Mouse (Mus musculus) left cerebral cortex, adult 11 months (tissue): ENCODE results near the gene Zfp715.
"Not testable (repeated sequence)": the region's sequence is repeated elsewhere in the genome, so short reads cannot be mapped to it uniquely, and the experiment has no call there.

Experiments
- DNase-seq: peaks from one replicate; pipeline ENCODE4 v3.0.0; 2022; ENCODE audit warnings: low spot score

Gene Zfp715

GRCm38 (mm10) chr7:43313013-43313428 lies at the start of gene Zfp715:
Gene Zfp715, minus strand, starts transcription at chr7:43313294.
- peak; percentile 92 for DNase-seq

GRCm38 (mm10) chr7:43362021-43362420 lies 48.9 kb upstream of the Zfp715 start:
- DNase-seq, result no peak

DNA sequence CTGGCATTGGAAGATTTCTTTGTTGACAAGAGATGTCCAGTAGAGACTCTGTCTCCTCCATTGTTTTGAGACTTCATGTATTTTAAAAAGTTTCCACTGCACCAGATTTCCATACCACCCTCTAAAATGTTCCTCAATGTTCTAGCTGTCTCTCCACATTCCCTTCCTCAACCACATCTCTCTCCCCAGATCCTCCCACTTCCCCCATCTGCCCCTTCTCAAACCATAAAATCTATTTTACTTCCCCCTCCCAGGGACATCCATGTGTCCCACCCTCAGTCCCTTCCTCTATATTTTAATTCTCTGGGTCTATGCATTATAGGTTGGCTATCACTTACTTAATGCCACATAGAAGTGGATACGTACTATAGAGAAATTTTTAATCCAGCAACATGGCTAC lies 48.3 kb upstream of the Zfp715 start:
- no peak for DNase-seq

DNA sequence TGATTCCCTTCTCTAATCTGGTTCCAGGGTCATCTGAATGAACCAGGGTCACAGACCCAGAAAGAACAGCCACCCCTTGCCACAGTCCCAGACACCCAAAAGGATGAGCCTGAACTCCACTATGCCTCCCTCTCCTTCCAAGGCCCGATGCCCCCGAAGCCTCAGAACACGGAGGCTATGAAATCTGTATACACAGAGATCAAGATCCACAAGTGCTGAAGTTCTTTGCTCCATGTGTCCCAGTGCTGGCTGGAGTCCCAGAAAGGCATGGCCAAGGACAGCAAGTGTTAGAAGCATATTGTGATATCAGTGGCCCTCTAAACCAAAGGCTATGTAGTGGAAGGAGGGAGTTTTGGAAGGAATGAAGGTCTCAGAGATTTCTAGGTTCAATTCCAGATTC lies 45.5 kb upstream of the Zfp715 start:
- DNase-seq, result no peak

- DNase-seq, result no peak
Observed at GRCm38 (mm10) chr7:43354893-43355835, 42.1 kb upstream of the Zfp715 start.

GRCm38 (mm10) chr7:43353758-43354157 lies 40.7 kb upstream of the Zfp715 start:
- no peak for DNase-seq

DNA sequence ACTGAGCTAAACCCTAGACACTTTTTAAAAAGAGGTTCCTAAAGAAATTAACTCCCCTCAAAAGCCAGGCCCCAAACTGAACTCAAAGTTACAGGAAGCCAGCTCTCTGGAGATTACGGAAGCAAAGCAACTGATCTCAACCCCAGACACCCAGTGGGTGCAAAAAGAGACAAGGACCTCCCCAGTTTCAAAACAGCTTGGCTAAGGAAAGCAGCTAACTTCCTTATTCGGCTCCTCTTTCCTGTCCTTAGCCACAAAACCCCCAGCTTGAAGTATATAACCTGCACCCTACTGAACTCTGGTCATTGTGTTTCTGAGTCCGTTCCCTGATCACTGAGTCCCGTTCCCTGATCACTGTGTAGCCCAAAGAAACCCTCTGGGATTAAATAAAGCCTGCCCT lies 40.0 kb upstream of the Zfp715 start:
- DNase-seq, result peak; percentile 9

DNA sequence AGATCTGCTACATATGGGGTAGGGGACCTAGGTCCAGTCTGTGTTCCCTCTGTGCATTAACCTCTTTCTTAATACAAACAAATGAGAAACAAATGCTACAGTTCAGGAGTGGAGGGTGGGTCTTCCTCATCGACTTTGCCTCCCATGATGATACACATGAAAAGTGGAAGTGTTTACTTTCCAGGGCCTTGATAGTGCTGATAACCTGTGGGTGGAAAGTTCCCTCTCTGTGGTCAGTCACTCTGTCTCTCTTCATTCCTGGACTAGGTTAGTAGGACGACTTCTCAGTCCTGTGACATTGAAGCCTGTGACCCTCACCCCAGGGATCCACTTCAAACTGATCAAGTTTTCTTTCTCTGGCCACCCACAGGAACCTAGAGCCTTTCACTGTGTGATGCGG lies 38.1 kb upstream of the Zfp715 start, which contains the start of gene Siglecf:
Siglecf (plus strand) TSS at position 188 of the 400 bp plus-strand sequence.
- DNase-seq, result no peak

DNA sequence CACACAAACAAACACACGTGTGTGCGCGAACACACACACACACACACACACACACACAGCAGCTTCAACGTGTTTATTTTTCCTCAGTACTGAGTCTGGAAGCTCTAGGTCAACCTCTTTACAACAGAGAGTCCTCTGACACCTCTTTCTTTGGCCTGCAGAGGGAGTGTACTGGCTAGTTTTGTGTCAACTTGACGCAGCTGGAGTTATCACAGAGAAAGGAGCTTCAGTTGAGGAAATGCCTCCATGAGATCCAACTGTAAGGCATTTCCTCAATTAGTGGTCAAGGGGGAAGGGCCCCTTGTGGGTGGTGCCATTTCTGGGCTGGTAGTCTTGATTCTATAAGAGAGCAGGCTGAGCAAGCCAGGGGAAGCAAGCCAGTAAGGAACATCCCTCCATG lies 36.5 kb upstream of the Zfp715 start:
- DNase-seq, result not testable (repeated sequence)

DNA sequence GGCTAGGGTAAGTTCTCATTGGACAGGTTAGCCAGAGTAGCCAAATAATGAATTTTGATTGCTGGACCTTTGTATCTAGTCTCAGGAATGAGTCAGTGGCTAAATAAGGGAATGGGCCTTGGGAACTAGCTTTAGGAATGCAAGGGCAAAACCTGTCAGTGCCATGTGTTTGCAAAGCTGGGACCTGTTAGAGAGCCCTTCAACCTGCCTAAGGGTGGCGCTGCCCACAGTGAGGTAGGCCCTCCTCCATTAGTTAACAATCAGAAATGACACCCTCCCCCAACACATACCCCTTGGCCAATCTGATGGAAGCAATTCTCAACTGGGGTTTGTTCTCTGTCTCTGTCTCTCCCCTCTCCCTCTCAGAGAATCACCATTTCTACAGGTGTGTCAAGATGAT lies 33.5 kb upstream of the Zfp715 start:
- DNase-seq, result no peak

DNA sequence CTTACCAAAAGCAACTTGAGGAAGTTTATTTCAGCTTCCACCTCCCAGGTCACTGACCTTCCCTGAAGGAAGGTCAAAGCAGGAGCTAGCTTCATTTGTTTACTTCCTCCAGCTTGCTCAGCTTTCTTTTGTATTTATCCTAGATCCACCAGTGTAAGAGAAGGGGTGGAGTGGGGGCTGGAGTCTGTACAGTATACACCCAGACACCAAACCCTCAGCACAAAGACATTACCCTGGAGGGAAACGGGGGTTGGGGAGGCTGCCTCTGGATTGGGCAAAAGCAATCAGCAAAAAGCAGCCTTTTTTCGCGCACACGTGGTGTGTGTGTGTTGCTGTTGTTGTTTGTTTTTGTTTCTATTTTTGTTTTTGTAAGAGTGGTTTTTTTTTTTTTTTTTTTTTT lies 33.1 kb upstream of the Zfp715 start:
- no peak for DNase-seq

DNA sequence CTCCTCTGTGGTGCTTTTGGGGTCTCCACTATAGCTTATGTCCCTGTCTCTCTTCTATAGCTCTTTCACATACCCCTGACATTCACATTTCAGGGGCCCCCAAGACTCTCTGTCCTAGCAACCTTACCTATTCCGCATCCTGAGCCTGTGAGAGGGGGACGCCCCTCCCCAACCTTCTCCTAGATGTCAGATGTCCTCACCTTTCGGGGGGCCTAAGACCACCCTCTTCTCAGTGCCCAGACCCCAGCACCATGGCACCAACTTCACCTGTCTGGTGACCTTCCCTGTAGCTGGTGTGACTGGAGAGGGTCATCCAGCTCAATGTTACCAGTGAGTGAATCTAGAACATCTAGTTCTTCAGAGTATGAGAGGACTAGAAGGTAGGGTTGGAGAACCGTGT lies 31.4 kb upstream of the Zfp715 start:
- no peak for DNase-seq

GRCm38 (mm10) chr7:43344020-43344419 lies 30.9 kb upstream of the Zfp715 start:
- DNase-seq, result no peak

DNA sequence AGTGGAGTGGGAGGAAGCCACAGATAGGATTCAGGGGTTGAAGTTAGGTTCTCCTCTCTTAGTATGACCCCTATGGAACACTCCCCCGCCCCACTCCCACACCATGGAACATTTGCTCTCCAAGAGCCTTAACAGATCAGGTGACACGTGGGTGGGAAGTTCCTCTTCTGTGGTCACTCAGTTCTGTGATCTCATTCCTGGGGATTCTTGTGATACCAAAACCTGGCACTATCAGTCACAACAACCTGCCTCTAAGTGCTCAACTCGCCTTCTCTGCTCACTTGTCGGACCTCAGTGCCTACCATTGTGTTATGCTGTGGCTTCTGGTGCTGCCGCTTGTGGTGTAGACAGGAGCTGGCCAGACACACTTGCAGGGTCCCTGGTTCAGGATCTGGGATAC lies 30.1 kb upstream of the Zfp715 start:
- DNase-seq, result no peak

GRCm38 (mm10) chr7:43340771-43341170 lies 27.7 kb upstream of the Zfp715 start:
- no peak for DNase-seq

- no peak for DNase-seq
Observed at GRCm38 (mm10) chr7:43333899-43334298, 20.8 kb upstream of the Zfp715 start.

GRCm38 (mm10) chr7:43333203-43333602 lies 20.1 kb upstream of the Zfp715 start:
- DNase-seq, result no peak

DNA sequence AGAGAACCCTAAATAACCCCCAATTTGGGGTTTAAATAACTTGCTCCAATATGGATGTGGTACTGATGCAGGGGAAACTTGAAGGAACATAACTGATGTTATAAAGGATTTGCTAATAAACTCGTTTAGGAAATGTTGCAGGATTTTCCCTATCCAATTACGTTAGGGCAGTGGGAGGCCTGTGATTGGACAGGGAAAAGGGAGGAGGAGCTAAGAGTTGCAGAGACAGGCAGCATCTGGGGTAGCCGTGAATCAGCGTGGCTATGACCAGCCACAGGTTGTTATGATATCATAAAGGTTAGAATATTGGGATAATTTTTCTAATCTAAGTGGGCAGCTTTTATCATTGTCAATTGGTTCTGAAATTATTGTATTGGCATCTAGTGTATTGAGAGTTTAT lies 15.0 kb upstream of the Zfp715 start:
- DNase-seq, result no peak

- DNase-seq, result no peak
Observed at GRCm38 (mm10) chr7:43326223-43326780, 13.2 kb upstream of the Zfp715 start.

DNA sequence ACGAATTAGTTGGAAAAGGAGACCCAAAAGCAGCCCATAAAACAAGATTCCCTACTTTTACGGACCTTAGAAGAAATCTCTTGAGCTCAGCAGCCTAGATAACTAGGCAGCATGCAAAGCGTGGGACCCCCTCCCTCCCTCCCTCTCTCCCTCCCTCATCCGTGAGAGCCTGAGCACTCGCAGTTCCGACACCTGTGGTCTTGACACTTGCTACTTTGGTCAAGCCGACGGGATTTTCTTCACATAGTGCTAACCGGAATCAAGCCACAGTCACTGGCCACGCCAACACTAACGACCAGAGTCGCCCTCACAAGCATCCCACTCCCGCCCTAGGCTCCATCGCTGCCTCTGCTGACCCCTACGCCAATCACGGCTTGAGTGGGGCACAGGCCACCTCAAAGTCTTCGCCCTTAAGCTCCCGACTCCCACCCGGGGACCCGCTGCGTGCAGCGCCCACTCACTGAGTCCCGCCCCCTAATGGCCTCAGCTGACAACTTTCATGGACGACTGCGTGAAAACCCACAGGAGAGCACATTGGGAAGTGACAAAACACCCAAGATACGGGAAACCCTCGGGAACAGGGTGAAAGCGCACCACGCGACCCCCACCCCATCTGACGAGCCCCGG lies 595 bp downstream of the Zfp715 start:
- DNase-seq, result no peak

- DNase-seq, result no peak
Observed at GRCm38 (mm10) chr7:43311632-43312031, 1.5 kb downstream of the Zfp715 start.

- DNase-seq, result no peak
Observed at GRCm38 (mm10) chr7:43309069-43309468, 4.0 kb downstream of the Zfp715 start.

GRCm38 (mm10) chr7:43305235-43305634 lies 7.9 kb downstream of the Zfp715 start:
- no peak for DNase-seq
